Mouse (Mus musculus) CD8-positive naive resting alpha-beta T cell, adult 2 months (primary cell): Measurements from ENCODE around the gene Negr1.

ENCODE experiments used
- DNase-seq, 2 experiments: peaks; one replicate each; pipeline ENCODE4 v3.0.0; 2022; ENCODE audit warnings: low read depth in 2 of 2, low spot score in 2 of 2

Gene Negr1

DNA sequence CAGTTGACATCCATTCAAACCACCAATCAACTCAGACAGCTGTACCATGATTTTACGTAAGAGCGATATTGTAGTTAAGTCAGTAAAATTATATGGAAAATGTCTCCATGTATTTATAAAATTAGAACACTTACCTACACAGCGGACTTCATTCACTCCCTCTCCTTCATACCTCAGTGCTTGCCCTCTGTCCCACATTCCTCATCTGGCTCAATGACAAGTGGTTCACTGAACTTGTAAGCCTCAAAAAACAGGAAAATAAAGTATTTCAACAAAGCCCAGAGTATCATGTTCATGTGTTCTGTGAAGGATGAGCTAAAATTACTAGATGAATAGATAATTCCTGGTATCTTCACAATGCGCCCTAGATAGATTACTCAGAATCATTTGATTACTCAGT lies 232.5 kb downstream of the Negr1 start:
- no peak for DNase-seq

DNA sequence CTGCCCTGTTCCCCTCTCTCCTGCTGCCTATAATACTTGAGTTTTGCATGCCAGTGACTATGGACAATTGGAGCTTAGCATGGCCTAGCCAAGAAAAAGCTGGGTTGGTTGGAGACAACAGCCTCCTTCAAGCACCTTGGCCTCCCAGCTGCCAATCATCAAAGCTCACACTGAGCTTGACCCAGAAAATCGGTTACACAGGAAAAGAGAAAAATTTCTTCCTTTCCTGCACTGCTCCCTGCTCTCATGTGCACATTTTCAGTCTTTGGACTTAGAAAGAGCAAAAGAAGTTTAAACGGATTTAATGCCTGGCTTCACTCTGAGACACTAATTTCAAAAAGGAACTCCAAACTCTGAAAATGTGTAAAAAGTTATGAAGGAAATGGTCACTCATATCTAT lies 233.0 kb downstream of the Negr1 start:
- DNase-seq, result no peak

DNA sequence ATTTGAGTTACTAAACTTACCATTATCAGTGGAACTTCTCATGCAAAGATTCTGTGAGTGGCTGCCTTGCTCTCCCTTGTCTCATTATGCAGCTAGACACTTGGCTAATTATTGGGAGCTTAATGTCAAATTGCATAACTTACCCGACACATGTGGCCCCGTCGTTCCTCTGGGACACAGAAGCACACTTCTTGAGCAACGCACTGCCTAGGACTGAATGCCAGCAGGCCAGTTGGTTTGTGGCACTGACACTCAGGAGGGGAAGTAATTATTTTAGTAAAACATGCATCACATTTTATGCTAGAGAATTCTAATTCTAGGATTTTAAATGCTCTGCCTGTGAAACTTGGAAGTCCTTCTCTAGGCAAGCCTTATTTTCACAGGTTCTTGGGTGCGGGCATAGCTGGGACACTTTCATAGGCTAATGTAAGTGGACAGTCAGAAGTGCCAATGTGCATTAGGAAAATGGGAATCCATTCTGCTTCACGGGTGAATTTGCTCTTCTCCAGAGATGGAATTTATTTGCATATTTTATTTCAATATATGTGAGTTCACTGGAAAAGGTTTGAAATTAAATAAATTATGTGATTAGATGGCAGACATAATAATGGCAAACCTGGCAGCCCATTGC lies 234.6 kb downstream of the Negr1 start:
- no peak for DNase-seq

DNA sequence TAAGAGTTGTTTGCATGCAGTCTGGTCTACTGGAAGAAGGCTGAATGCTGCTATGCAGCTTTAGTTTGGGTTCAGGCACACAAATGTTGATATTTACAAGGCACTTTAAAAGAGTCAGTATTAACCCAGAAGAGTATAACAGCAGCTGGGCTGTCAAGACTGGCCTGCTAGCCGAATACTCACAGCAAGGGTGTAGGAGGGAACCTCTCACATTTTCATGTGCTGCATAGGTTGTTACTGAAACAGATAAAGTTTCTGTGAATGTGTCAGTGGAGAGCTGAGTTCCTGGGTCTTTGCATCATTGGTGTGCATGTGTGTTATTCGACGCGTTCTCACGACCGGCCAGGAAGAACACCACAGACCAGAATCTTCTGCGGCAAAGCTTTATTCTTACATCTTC lies 237.6 kb downstream of the Negr1 start:
- no peak for DNase-seq

DNA sequence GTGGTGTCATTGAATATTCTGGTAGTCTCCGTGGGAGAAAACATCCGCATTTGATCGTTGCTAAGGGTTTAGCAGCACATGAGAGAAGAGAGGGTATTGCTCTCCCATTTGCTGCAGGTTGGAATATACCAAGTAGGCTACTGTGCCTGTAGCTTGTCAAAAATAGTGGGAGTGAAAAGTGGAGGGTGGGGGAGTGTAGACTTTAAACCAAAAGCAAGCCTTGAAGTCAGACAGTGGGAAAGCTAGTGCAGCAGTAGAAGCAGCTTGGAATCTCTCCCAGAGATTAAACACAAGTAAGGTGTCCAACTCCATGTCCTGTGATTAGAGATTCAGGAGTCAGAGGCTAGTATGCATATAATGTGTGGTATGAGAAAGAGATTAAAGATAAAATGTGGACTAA lies 248.2 kb downstream of the Negr1 start:
- DNase-seq, result no peak

DNA sequence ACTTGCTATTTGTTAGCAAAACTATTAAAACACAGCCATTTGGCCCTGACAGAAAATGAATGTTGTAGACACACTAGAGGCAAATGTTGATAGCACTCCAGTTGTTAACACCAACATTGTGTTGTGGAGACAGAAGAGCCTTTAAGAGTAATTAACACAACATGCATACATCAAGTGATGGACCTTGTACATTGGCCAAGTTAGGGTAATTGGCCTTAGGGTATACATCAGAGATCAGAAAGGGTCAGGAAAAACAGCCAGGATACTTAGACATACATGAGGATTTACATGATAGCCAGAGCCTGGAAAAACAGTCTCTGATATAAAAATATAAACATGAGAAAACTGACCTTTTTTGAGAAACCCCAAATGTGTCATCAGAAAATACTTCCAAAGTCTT lies 255.3 kb downstream of the Negr1 start:
- DNase-seq, result no peak

DNA sequence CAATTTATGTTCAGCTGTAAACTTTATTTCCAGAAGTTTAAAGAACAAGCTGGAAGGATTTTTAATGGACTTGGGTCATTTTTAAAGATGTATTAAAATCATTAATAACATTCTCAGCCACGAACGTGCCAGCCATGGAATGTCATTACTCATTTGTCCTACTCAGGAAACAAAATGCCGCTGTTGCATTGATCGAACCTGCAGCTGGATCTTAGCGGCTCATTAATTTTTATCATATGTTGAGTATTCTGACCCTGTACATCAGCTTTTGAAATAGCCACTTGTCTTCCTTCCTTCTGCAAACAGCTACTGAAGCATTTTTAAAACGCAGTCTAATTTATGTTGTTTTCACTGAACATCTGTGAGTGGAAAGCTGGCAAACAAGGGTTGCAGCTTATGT lies 255.9 kb downstream of the Negr1 start:
- DNase-seq, result no peak

DNA sequence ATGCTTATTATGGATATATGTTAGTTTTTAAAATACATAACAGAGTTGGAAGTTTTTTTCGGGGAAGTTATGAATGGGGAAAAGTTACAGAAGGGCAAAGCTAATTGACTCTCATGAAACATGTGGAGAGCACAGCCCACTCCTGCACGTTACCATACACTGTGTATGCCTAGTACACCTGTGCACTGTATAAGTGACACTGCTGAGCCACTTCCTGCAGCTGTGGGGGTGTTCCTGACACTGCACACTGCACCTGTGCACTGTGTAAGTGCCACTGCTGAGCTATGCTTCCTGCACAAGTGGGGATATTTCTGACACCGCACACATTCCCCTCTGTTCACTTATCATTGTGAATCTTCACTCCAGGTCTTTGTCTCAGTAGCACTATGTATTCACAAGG lies 261.4 kb downstream of the Negr1 start:
- DNase-seq, result no peak

DNA sequence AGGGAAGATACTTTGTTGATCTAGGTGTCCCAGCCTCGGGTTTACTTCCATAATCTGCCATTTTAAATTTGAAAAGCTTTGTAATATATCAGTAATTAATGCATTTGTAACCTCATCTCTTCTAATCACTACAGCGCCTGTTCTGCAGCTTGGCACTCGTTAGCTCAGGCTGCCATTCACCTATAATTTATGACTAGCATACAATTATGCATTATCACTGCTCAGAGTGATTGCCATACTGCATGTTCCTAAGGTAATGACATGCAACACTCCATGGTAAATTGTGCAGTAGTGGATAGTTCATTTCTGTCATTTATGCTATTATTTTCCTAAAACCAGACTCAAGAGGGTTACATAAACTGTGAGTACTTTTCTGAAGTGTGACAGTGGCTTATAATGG lies 272.3 kb downstream of the Negr1 start:
- DNase-seq, result no peak

DNA sequence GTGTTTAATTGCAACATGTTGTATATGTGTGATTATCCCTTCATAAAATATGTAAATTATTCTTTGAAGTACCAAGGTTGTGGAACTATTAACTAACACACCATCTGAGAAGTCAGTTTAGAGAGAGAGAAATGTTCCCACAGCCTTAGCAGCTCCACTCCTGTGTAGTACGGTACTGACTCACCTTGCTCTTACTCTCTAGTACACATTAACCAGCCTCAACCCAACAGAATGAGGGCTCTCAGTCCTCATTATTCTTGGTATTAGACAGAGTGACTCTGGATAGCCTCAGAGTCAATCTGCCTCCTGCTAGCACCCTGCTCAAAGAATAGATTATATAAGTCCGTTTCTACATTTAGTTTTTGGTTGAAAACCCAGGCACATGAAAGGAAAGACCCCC lies 277.0 kb downstream of the Negr1 start:
- DNase-seq, result no peak

DNA sequence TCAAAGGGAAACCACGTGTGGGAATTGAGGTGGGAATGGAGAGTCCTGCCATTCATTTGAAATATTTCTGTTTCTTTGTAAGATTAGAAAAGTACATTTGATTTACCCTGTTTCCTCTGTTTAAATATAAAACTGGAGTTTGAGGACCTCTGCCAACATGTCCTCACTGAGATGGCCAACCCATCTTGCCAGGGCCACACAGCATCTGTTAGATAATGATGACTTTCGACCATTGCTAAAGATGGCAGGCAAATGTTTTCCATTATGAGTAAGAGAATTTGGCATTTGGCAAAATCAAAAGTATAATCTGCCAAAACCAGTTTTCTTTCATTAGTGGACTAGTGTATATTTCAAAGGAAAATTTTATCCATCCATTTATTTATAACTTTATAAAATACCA lies 286.8 kb downstream of the Negr1 start:
- no peak for DNase-seq

DNA sequence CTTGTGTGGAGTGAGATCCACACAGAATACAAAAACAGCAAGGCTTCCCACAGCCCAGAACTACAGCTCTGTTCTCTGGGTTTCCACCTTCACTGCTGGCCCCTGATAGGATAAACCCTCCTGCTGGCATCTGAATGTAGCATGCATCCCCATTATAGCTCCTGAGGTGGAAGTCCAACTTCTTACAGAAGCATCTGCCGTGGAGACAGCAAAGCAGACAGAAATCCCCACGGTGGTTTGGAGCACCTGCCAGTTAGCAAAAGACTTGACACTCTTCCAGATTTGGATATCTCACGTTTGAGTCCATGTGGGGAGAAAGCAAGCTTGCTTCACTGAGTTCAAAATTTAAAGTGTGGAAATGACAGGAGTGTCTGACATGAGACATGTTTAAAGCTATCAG lies 290.3 kb downstream of the Negr1 start:
- no peak for DNase-seq

DNA sequence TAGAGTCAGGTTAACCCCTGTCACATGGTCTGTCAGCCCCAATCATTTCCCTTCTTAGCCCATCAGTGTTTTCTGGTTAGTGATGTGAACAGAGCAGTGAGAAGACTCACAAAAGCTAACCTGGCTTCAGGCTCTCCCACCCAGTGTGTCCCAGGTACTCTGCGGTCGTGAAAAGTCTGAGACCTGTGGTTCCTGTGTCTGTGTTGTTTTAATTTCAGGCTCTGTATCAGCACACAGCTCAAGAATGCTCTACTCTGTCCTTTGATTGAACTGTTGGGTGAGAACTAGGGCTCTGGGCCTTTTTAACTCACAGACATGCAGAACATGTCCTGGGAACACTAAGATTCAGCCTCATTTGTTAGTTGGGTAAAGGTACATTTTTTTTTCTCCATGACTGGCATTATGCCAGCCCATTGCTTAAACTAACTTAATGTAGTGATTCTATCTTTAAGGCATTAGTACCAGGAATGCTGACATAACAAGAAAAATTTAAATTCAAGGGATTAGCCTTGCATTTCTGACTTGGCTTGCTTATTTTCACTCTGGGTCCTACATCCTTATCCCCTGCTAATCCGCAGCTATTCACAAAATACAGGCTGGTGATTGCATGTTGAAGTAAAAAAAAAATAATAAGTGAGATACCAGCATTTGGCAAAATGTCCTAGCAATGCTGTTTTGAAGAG lies 308.8 kb downstream of the Negr1 start:
- no peak for DNase-seq

DNA sequence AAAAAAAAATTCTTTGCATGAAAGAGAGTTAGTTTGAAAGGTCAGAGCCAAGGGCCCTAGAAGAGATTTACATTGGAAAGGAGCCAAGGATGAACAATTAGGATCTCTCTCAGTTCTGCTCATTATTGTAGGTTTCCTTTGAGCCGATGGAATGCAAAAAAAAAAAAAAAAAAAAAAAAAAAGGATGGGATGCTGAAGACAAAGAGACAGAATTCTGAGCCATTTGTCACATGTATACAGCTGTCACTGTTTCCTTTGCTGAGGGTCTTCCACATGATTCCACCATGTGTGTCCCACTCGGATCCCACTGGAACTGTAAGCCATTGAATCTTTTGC lies 309.3 kb downstream of the Negr1 start:
- DNase-seq, result no peak

DNA sequence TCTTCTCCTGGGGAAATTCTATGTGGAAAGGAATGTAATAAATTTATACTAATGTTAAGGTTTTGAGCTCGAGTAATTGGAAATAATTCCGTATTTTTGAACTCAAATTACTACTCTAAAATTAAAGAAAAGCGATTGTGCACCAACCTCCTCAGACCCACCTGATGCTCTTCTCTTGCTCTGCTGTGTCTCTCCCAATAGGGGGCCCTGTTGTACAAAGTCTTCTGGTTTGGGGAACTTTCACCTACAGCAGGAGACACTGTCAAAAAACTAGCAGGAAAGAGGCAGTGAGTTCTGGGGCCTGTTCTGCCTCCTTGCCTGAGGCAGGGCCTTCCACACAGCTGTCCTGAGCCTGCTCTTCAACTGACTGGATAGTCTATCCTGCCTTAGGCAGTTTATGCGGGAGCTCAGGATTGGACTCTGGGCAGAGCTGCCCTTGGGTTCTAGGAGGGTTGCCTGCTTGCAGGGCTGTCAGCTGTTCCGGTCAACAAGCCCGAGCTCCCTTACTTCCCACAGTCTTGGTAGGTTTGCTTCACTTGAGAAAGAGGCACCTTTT lies 310.1 kb downstream of the Negr1 start:
- DNase-seq, result no peak

DNA sequence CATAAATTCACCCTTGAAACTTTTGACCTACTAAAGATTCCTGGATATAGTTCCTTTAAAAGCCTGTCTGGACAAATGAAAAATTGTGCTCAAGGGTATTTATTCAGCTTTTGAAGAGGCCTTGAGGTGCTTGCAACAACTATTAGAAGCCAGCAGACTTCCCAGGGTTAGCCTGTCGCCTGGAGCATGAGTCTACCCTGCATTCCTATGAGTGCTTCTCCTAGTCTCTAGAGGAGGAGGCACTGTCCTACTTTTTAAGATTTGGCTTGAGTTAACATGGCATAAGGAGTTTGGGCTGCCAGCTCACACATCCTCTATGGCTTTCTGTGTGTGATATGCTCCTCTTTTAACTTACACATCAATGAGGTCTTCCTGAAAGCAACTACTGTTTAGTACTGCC lies 315.0 kb downstream of the Negr1 start:
- DNase-seq, result no peak

DNA sequence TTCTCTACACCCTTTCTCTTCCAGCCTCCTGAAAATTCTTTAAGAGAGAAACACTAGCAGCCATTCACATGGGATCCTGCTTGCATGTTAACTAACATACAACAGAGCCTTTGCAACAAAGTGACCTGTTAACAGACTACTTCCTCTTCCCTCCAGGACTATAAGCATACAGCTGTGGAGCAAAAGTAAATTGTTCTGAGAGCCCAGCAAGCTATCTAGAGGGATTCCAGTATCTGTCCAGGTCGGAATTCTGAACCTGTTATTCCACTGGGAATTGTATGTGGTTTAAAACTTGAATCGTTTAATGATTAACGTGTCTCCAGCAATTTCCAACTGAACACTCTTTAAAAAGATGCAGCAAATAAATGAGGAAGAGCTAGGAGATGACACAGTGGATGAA lies 320.5 kb downstream of the Negr1 start:
- no peak for DNase-seq

DNA sequence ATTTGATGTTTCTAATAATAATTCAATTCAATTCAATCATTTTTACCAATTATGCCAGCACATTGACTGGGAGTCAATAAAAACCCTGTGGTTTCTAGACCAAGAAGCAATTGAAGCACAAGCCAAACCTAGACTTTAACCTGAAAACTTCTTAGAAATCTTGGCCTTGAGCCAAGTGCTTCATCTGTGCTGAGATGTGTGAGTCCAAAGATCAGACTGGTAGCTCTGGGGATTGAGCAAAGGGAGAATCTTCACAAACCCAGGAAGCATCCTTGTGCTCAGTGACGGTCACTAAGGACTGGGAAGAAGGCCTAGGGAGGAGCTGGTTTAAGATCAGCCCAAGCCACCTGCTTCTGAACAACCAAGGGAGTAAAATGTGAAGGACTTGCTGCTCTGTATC lies 322.3 kb downstream of the Negr1 start:
- no peak for DNase-seq

DNA sequence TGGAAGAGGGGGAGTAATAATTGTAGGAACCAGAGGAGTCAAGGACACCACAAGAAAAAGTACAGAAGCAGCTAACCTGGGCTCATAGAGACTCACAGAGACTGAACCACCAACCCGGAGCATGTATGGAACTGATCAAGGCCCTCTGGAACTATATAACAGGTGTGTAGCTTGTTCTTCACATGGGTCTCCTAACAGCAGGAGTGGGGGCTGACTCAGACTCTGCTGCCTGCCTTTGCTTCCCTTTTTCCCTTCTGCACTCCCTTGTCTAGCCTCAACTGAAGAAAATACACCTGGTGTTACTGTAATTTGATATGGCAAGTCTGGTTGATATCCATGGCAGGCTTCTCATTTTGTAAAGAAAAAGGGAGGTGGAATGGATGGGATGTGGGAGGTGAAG lies 324.1 kb downstream of the Negr1 start:
- DNase-seq, result no peak

DNA sequence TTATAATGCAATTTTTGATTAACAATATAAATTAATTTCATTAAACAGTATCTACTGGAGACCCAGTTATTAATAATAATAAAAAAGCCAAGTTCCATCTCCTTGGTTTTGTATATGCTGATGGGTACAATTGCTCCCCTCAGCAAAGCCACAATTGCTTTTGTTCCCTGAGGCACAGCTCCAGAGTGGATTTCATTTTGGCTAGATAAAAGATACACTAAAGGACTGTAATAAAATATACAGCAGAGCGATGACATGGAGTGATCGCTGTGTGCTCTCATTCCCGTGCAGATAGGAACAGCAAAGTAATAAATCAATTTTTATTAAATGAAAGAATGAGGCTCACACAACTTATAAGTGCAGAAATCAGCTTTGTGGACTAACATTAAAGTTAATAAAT lies 325.3 kb downstream of the Negr1 start:
- no peak for DNase-seq

DNA sequence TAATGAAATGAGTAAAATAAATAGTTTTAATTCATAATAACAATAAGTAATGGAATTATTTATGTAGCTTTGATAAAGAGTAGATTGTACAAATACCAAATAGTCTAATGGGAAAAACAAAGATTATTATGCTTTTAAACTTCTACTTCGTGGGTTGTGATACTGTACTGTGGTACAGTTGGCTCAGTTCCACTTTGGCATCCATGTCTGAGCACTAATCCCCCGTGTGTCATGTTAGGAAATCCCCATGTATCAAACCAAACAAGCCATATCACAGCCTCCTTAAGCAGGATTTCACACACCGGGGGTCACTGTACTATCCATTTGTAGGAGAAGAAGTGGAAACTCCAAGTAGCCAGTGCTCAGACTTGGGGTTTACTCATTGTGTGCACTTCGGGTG lies 329.4 kb downstream of the Negr1 start:
- no peak for DNase-seq

DNA sequence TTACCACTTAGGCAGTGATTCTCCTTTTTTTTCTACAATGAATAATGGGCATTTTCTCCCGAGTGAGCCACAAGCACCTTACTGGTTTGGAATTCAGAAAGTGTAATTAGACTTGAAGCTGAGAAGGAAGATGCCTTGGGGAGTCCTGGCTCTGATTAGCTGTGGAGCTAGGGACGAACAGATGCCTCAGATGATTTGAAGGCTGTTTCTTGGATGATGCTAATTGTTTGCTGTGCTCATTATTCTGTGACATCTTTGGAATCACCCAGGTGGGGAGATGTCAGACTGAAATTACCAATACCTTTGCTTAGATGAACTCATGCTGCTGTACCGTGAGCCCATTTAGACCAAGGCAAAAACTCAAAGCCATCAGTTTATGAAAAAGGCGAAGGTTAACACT lies 333.7 kb downstream of the Negr1 start:
- DNase-seq, result no peak

DNA sequence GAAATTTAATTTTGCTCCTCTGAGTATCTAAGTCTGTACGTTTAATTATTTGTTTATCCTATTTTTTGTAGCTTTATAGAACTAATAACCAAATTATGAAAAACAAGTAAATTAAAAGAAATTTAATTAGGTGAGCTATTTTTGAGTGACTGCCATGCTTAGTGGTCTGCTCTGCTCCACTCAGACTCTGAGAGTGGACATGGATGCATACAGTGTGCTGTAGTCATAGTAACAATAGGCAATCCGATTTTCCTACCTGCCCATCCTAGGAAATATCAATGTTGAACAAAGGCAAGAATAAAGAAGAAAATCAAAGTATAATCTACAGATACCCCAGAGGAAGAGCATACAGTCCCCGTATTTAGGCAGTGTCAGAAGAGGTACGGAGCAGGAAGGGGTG lies 334.5 kb downstream of the Negr1 start:
- DNase-seq, result no peak
